Mouse (Mus musculus): Measurements from ENCODE around the gene Eral1. TPM values are rescaled to one million over a fixed set of nuclear protein-coding genes. Genes with fewer than 3 reads are reported as not detected.

The Eral1 gene
- polyA plus RNA-seq, 1 experiment from 2014 or later, result 31.6 TPM

GRCm38 (mm10) chr11:78074666-78075065, 5.5 kb downstream of the Eral1 start:
- no peak overlapping the region for H3K27ac ChIP-seq
- H3K9ac ChIP-seq, result no peak overlapping the region
- no peak overlapping the region for H3K4me3 ChIP-seq (replicated peaks)
- 86% methylated on average over 4 of the region's 4 CpGs for WGBS
- H3K4me2 ChIP-seq (replicated peaks), result no peak overlapping the region
- H3K27me3 ChIP-seq (replicated peaks), result no peaks in the 10 kb centered on the region
- no peaks in the 10 kb centered on the region for H3K9me3 ChIP-seq
- ATAC-seq, result no peak
- peaks cover 31% of the 10 kb centered on the region for H3K36me3 ChIP-seq
- H3K4me1 ChIP-seq (replicated peaks), result peaks cover 7% of the 10 kb centered on the region; the same call in 1 of the 2 replicates

GRCm38 (mm10) chr11:78074277-78074652, 5.9 kb downstream of the Eral1 start:
- Histone ChIP-seq H3K4me3 (replicated peaks) (no peak overlapping the region), H3K9ac (no peak overlapping the region), H3K4me1 (replicated peaks) (peaks cover 4% of the 10 kb centered on the region; the same call in 1 of the 2 replicates), H3K9me3 (no peaks in the 10 kb centered on the region), H3K36me3 (peaks cover 31% of the 10 kb centered on the region), H3K27ac (no peak overlapping the region), H3K27me3 (replicated peaks) (no peaks in the 10 kb centered on the region), H3K4me2 (replicated peaks) (no peak overlapping the region)
- WGBS, result 94% methylated on average over 2 of the region's 2 CpGs
- ATAC-seq, result peak; percentile 55; the same call in 1 of the 2 replicates

GRCm38 (mm10) chr11:78073577-78074276, 6.5 kb downstream of the Eral1 start:
- Histone ChIP-seq H3K4me3 (replicated peaks) (no peak overlapping the region), H3K9me3 (no peaks in the 10 kb centered on the region), H3K9ac (no peak overlapping the region), H3K27ac (no peak overlapping the region), H3K4me2 (replicated peaks) (no peak overlapping the region), H3K4me1 (replicated peaks) (no peaks in the 10 kb centered on the region), H3K27me3 (replicated peaks) (no peaks in the 10 kb centered on the region), H3K36me3 (peaks cover 31% of the 10 kb centered on the region)
- peak; percentile 57; the same call in 1 of the 2 replicates for ATAC-seq
- WGBS, result 96% methylated on average over 9 of the region's 9 CpGs

- H3K27me3 ChIP-seq (replicated peaks), result no peaks in the 10 kb centered on the region
- H3K4me1 ChIP-seq (replicated peaks), result no peaks in the 10 kb centered on the region
- peaks cover 31% of the 10 kb centered on the region for H3K36me3 ChIP-seq
- no peak overlapping the region for H3K9ac ChIP-seq
- H3K9me3 ChIP-seq, result no peaks in the 10 kb centered on the region
- H3K4me2 ChIP-seq (replicated peaks), result no peak overlapping the region
- WGBS, result 26% methylated on average over 6 of the region's 6 CpGs
- H3K4me3 ChIP-seq (replicated peaks), result no peak overlapping the region
- no peak for ATAC-seq
- H3K27ac ChIP-seq, result no peak overlapping the region
Observed at GRCm38 (mm10) chr11:78072425-78073130, 7.6 kb downstream of the Eral1 start.

- Histone ChIP-seq H3K4me3 (replicated peaks) (no peak overlapping the region), H3K4me2 (replicated peaks) (no peak overlapping the region), H3K4me1 (replicated peaks) (no peaks in the 10 kb centered on the region), H3K9me3 (no peaks in the 10 kb centered on the region), H3K36me3 (peaks cover 29% of the 10 kb centered on the region), H3K27me3 (replicated peaks) (no peaks in the 10 kb centered on the region), H3K9ac (no peak overlapping the region), H3K27ac (no peak overlapping the region)
- WGBS, result 84% methylated on average over 5 of the region's 5 CpGs
- no peak for ATAC-seq
Observed at GRCm38 (mm10) chr11:78071938-78072337, 8.2 kb downstream of the Eral1 start.

- WGBS, result 68% methylated on average over 6 of the region's 6 CpGs
- Histone ChIP-seq H3K36me3 (peaks cover 14% of the 10 kb centered on the region), H3K4me1 (replicated peaks) (no peaks in the 10 kb centered on the region), H3K27me3 (replicated peaks) (no peaks in the 10 kb centered on the region), H3K4me2 (replicated peaks) (no peak overlapping the region), H3K9ac (no peak overlapping the region), H3K27ac (no peak overlapping the region), H3K9me3 (no peaks in the 10 kb centered on the region), H3K4me3 (replicated peaks) (no peak overlapping the region)
- peak; percentile 74; the same call in 1 of the 2 replicates for ATAC-seq
Observed at GRCm38 (mm10) chr11:78069646-78070045, 10.5 kb downstream of the Eral1 start.

GRCm38 (mm10) chr11:78069130-78069529, 11.1 kb downstream of the Eral1 start:
- H3K27me3 ChIP-seq (replicated peaks), result no peaks in the 10 kb centered on the region
- H3K9me3 ChIP-seq, result no peaks in the 10 kb centered on the region
- ATAC-seq, result no peak
- H3K27ac ChIP-seq, result no peak overlapping the region
- no peaks in the 10 kb centered on the region for H3K4me1 ChIP-seq (replicated peaks)
- no peak overlapping the region for H3K9ac ChIP-seq
- H3K4me2 ChIP-seq (replicated peaks), result no peak overlapping the region
- WGBS, result 78% methylated on average over 5 of the region's 5 CpGs
- H3K36me3 ChIP-seq, result peaks cover 9% of the 10 kb centered on the region
- H3K4me3 ChIP-seq (replicated peaks), result no peak overlapping the region

- Histone ChIP-seq H3K9me3 (no peaks in the 10 kb centered on the region), H3K4me3 (replicated peaks) (no peak overlapping the region), H3K36me3 (0 out of 2 replicates have a peak, but pooled peaks cover 2% of the 10 kb centered on the region), H3K27me3 (replicated peaks) (no peaks in the 10 kb centered on the region), H3K4me2 (replicated peaks) (no peak overlapping the region), H3K27ac (no peak overlapping the region), H3K4me1 (replicated peaks) (no peaks in the 10 kb centered on the region), H3K9ac (no peak overlapping the region)
- ATAC-seq, result no peak
- WGBS, result 66% methylated on average over 5 of the region's 5 CpGs
Observed at GRCm38 (mm10) chr11:78067566-78067965, 12.6 kb downstream of the Eral1 start.

GRCm38 (mm10) chr11:78066641-78067040, 13.5 kb downstream of the Eral1 start:
- H3K4me2 ChIP-seq (replicated peaks), result no peak overlapping the region
- 75% methylated on average over 2 of the region's 2 CpGs for WGBS
- H3K27ac ChIP-seq, result no peak overlapping the region
- H3K27me3 ChIP-seq (replicated peaks), result no peaks in the 10 kb centered on the region
- no peak for ATAC-seq
- no peaks in the 10 kb centered on the region for H3K36me3 ChIP-seq
- no peak overlapping the region for H3K4me3 ChIP-seq (replicated peaks)
- H3K4me1 ChIP-seq (replicated peaks), result no peaks in the 10 kb centered on the region
- no peak overlapping the region for H3K9ac ChIP-seq
- no peaks in the 10 kb centered on the region for H3K9me3 ChIP-seq

GRCm38 (mm10) chr11:78065906-78066305, 14.3 kb downstream of the Eral1 start:
- Histone ChIP-seq H3K27me3 (replicated peaks) (no peaks in the 10 kb centered on the region), H3K4me2 (replicated peaks) (no peak overlapping the region), H3K4me3 (replicated peaks) (no peak overlapping the region), H3K36me3 (no peaks in the 10 kb centered on the region), H3K4me1 (replicated peaks) (no peaks in the 10 kb centered on the region), H3K9ac (no peak overlapping the region), H3K9me3 (no peaks in the 10 kb centered on the region), H3K27ac (no peak overlapping the region)
- WGBS, result 44% methylated on average over 2 of the region's 2 CpGs
- ATAC-seq, result peak; percentile 70; the same call in 1 of the 2 replicates

- no peak for ATAC-seq
- peaks cover 11% of the 10 kb centered on the region; the same call in 1 of the 2 replicates for H3K36me3 ChIP-seq
- no peak overlapping the region for H3K9ac ChIP-seq
- no peaks in the 10 kb centered on the region for H3K27me3 ChIP-seq (replicated peaks)
- H3K4me1 ChIP-seq (replicated peaks), result no peaks in the 10 kb centered on the region
- no peak overlapping the region for H3K4me3 ChIP-seq (replicated peaks)
- H3K9me3 ChIP-seq, result no peaks in the 10 kb centered on the region
- WGBS, result 83% methylated on average over 1 of the region's 1 CpGs
- no peak overlapping the region for H3K4me2 ChIP-seq (replicated peaks)
- no peak overlapping the region for H3K27ac ChIP-seq
Observed at GRCm38 (mm10) chr11:78062563-78062962, 17.6 kb downstream of the Eral1 start.

GRCm38 (mm10) chr11:78059833-78060757, 20.1 kb downstream of the Eral1 start:
- peaks cover 11% of the 10 kb centered on the region; the same call in 1 of the 2 replicates for H3K36me3 ChIP-seq
- no peaks in the 10 kb centered on the region for H3K9me3 ChIP-seq
- no peaks in the 10 kb centered on the region for H3K27me3 ChIP-seq (replicated peaks)
- 0 out of 2 replicates have a peak overlapping the region, but pooled peaks have one; percentile 8 for H3K27ac ChIP-seq
- peak; percentile 80 for ATAC-seq
- H3K4me3 ChIP-seq (replicated peaks), result no peak overlapping the region
- H3K4me1 ChIP-seq (replicated peaks), result no peaks in the 10 kb centered on the region
- WGBS, result 55% methylated on average over 9 of the region's 9 CpGs
- no peak overlapping the region for H3K9ac ChIP-seq
- H3K4me2 ChIP-seq (replicated peaks), result no peak overlapping the region
